Mouse (Mus musculus): ENCODE results near the gene Srpk2. TPM values are rescaled to one million over a fixed set of nuclear protein-coding genes. Genes with fewer than 3 reads are reported as not detected.
"Not testable (repeated sequence)": the region's sequence is repeated elsewhere in the genome, so short reads cannot be mapped to it uniquely, and the experiment has no call there.

Srpk2 gene
- total RNA-seq, 2 experiments from 2014 or later, result 40.7 to 44.6 TPM

- no peak for DNase-seq
- intact Hi-C loops (cut with DNase I), result loop anchor here (5.0 to 10.0 kb wide), 3 partner anchors 36 to 188 kb away; no protein-coding TSS in a partner anchor
Measured at GRCm38 (mm10) chr5:23473098-23473873, 211.1 kb downstream of the Srpk2 start.

GRCm38 (mm10) chr5:23466546-23466945 lies 217.9 kb downstream of the Srpk2 start:
- intact Hi-C loops (cut with DNase I), result loop anchor here (5.0 kb wide), 1 partner anchor 36 kb away; no protein-coding TSS in a partner anchor
- no peak for DNase-seq

- DNase-seq, result no peak
- intact Hi-C loops (cut with DNase I), result loop anchor here (5.0 kb wide), 1 partner anchor 38 kb away; no protein-coding TSS in a partner anchor
Measured at GRCm38 (mm10) chr5:23464743-23465142, 219.7 kb downstream of the Srpk2 start.

- intact Hi-C loops (cut with DNase I), result no loop called here
- DNase-seq, result no peak
Measured at GRCm38 (mm10) chr5:23464247-23464646, 220.2 kb downstream of the Srpk2 start.

GRCm38 (mm10) chr5:23461688-23462087 lies 222.7 kb downstream of the Srpk2 start:
- DNase-seq, result no peak
- intact Hi-C loops (cut with DNase I), result no loop called here

- DNase-seq; intact Hi-C loops (cut with DNase I): not testable (repeated sequence)
Measured at GRCm38 (mm10) chr5:23453561-23453960, 230.9 kb downstream of the Srpk2 start.

Other genes with a start within 250 kb of the Srpk2 start
- gene Pus7, start 99.1 kb upstream of the Srpk2 start, total RNA-seq (2021), result 10 to 100 TPM; 10.1 to 10.7 TPM
- gene Rint1, start 103.1 kb upstream of the Srpk2 start, total RNA-seq (2021), result 10 to 100 TPM; 13.3 to 14.6 TPM
- gene Tomm7, start 159.5 kb upstream of the Srpk2 start, total RNA-seq (2021), result 100 to 1,000 TPM in 1 of 2 experiments, 10 to 100 TPM in 1; 96.8 to 105 TPM